Mouse (Mus musculus): ENCODE data around the gene Rreb1. TPM values are rescaled to one million over a fixed set of nuclear protein-coding genes. Genes with fewer than 3 reads are reported as not detected.

The Rreb1 gene
- total RNA-seq, 1 experiment from 2014 or later = 24.9 TPM

- no peak for ATAC-seq (ENCODE audit: extremely low read depth, insufficient number of reproducible peaks, low FRiP score, poor library complexity, severe bottlenecking)
These were observed 146.3 kb downstream of the Rreb1 start for GRCm38 (mm10) chr13:37924461-37924948.

DNA sequence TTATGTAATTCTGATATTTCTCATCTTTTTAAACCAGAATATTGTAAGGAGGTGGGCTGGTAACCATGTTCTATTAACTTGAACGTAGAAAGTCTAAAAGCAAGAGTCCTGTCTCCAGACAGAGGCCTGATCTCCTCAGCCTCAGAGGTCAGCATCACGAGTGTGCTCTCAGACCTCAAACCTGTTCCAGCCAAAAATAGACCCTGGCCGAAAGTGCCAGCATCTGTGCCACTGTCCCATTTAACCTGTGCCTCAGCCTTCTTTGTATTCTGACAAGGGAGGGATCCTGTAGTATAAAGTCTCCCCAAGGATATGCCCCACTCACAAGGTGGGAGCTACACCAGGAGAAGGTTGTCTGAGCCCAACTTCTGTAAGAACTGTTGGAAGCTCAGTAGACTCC, 148.2 kb downstream of the Rreb1 start:
- ATAC-seq (ENCODE audit: extremely low read depth, insufficient number of reproducible peaks, low FRiP score, poor library complexity, severe bottlenecking) = no peak

- no peak for ATAC-seq (ENCODE audit: extremely low read depth, insufficient number of reproducible peaks, low FRiP score, poor library complexity, severe bottlenecking)
These were observed 151.3 kb downstream of the Rreb1 start for GRCm38 (mm10) chr13:37929532-37929931.

- no peak for ATAC-seq (ENCODE audit: extremely low read depth, insufficient number of reproducible peaks, low FRiP score, poor library complexity, severe bottlenecking)
These were observed 151.9 kb downstream of the Rreb1 start for GRCm38 (mm10) chr13:37930091-37930490.

- ATAC-seq (ENCODE audit: extremely low read depth, insufficient number of reproducible peaks, low FRiP score, poor library complexity, severe bottlenecking) = no peak
These were observed 152.4 kb downstream of the Rreb1 start for GRCm38 (mm10) chr13:37930621-37931020.

GRCm38 (mm10) chr13:37931210-37931922, 153.2 kb downstream of the Rreb1 start:
- ATAC-seq (ENCODE audit: extremely low read depth, insufficient number of reproducible peaks, low FRiP score, poor library complexity, severe bottlenecking) = no peak

- no peak for ATAC-seq (ENCODE audit: extremely low read depth, insufficient number of reproducible peaks, low FRiP score, poor library complexity, severe bottlenecking)
These were observed 155.9 kb downstream of the Rreb1 start for GRCm38 (mm10) chr13:37934075-37934474.

GRCm38 (mm10) chr13:37934920-37935319, 156.7 kb downstream of the Rreb1 start:
- ATAC-seq (ENCODE audit: extremely low read depth, insufficient number of reproducible peaks, low FRiP score, poor library complexity, severe bottlenecking) = no peak

- ATAC-seq (ENCODE audit: extremely low read depth, insufficient number of reproducible peaks, low FRiP score, poor library complexity, severe bottlenecking) = no peak
These were observed 158.2 kb downstream of the Rreb1 start for GRCm38 (mm10) chr13:37936351-37936750.

DNA sequence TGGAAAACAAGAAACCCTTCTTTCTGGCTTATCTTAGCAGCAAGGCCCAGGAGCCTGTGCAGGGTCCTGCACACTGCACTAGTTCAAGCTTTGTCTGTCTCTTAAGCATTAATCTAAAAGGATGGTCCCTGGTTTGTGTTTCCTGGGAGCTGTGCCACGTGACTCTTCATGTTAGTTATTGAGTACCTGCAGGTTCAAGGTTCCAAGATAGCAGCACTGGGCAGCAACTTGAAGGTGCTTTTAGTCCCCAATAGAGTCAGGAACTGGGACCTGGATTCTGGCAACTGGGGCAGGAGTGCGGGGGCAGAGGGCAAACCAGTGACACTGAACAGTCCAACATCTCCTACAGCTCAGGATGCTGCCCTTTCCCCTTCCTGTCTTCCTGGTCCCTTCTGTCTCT, 162.0 kb downstream of the Rreb1 start:
- ATAC-seq (ENCODE audit: extremely low read depth, insufficient number of reproducible peaks, low FRiP score, poor library complexity, severe bottlenecking) = no peak

DNA sequence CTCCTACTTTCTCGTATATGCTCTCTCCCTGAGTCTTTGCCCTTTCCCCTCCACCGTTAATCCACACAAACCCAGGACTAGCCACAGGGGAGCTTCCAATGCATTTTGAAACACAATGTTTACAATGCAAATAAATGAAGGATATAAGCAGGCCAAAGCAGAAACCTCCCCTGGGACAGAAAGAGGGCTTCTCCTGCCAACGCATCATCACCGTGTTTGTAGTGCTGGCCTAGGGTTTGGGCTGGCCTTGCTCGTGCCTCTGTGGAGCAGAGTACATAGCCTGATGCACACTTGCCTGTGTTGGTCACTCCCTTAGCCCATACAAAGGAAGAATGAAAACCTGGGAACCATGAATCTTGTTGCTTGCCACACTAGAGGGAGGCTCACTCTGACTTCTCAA, 162.4 kb downstream of the Rreb1 start:
- ATAC-seq (ENCODE audit: extremely low read depth, insufficient number of reproducible peaks, low FRiP score, poor library complexity, severe bottlenecking) = no peak

DNA sequence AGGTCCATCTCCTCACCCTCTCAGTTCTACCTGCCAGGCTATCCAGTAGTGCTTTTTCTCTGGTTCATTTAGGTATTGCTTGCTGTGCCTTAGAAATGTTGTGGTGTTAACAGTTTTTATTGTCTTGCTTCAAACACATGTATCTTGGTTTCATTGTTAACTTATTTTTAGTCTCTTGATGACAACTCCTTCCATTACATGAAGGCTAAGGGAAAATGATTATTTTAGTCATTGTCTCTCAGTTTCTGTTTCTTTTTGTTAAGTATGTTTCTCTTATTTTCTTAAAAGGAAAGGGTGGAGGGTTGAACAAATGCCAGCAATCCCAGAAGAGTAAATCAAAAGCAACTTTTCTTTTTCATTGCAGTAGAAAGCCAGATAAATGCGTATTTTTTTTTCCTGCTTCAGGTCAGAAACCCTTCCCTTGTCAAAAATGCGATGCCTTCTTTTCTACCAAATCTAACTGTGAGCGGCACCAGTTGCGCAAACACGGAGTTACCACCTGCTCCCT, 163.0 kb downstream of the Rreb1 start:
- ATAC-seq (ENCODE audit: extremely low read depth, insufficient number of reproducible peaks, low FRiP score, poor library complexity, severe bottlenecking) = no peak

GRCm38 (mm10) chr13:37941950-37942886, 164.0 kb downstream of the Rreb1 start:
- ATAC-seq (ENCODE audit: extremely low read depth, insufficient number of reproducible peaks, low FRiP score, poor library complexity, severe bottlenecking) = no peak

- no peak for ATAC-seq (ENCODE audit: extremely low read depth, insufficient number of reproducible peaks, low FRiP score, poor library complexity, severe bottlenecking)
These were observed 164.7 kb downstream of the Rreb1 start for GRCm38 (mm10) chr13:37942887-37943331.

- ATAC-seq (ENCODE audit: extremely low read depth, insufficient number of reproducible peaks, low FRiP score, poor library complexity, severe bottlenecking) = no peak
These were observed 165.3 kb downstream of the Rreb1 start for GRCm38 (mm10) chr13:37943466-37943865.

GRCm38 (mm10) chr13:37944306-37944705, 166.1 kb downstream of the Rreb1 start:
- ATAC-seq (ENCODE audit: extremely low read depth, insufficient number of reproducible peaks, low FRiP score, poor library complexity, severe bottlenecking) = no peak

- ATAC-seq (ENCODE audit: extremely low read depth, insufficient number of reproducible peaks, low FRiP score, poor library complexity, severe bottlenecking) = no peak
These were observed 167.2 kb downstream of the Rreb1 start for GRCm38 (mm10) chr13:37945392-37945791.

DNA sequence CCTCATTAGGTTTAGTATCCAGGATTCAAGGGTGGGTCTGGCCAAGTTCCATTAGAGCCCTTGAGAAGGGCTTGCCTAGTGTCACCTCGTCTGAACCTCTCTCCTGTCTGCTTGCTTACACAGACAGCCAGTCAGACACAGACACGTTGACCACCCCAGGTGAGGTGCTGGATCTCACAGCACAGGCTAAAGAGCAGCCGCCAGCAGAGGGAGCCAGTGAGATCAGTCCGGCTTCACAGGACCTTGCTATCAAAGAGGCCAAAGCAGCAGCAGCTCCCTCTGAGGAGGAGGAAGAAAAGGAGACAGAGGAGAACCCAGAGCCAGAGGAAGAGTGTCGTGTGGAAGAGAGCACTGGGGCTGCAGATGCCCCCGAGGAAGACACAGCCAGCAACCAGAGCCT, 168.5 kb downstream of the Rreb1 start:
- peak; percentile 47; the same call in 1 of the 2 replicates for ATAC-seq (ENCODE audit: extremely low read depth, insufficient number of reproducible peaks, low FRiP score, poor library complexity, severe bottlenecking)

DNA sequence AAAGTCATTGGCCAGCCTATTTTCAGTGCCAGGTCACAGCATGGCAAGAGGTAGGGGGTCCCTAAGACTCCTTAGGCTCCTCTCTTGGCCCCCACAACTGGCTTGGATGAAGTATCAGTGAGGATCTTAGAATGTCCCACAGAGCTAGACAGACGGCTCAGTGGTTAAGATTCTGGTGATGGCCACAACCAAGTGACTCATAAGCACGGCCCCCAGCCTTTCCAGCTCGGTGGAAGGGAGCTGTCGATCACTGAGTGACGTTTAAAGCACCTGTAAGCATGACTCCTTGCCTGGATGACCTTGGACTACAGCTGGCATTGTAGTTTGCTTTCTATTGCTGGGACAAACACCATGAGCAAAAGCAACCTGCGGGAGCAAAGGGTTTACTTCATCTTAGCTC, 174.8 kb downstream of the Rreb1 start:
- no peak for ATAC-seq (ENCODE audit: extremely low read depth, insufficient number of reproducible peaks, low FRiP score, poor library complexity, severe bottlenecking)

- no peak for ATAC-seq (ENCODE audit: extremely low read depth, insufficient number of reproducible peaks, low FRiP score, poor library complexity, severe bottlenecking)
These were observed 176.1 kb downstream of the Rreb1 start for GRCm38 (mm10) chr13:37954318-37954717.
